Mouse (Mus musculus): ENCODE data around the gene Thpo.

DNA sequence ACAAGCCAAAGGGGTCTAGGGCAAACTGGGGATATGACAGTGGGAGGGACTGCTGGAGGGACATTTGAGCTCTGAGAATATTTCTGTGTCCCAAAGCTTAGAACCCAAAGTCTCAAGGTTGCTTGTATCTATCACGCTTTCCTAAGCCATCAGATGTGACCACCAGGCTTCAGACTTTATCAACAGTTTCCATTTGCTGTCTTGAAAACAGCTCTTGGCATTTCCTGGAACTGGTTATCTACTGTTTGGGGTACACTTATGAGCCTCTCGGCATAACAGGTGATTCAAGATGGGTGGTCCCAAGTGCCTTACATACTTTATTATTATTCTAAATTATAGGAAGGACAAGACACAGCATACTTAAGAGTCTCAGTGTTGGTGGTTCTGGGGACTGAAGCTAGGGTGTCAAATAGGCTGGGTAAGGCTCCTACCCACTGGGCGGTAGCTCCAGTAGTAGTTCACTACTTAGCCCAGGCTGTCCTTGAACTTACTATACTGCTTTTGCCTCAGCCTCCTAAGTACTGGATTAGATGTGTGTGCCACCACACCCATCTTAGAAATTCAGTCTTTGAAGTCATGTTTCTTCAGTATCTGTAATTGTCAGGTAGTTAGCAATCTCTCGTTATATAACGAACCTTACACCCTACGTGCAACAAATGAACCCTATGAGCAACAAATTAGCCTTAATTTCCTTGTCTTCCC, 30.5 kb downstream of the Thpo start:
- TF ChIP-seq CTCF (IDR thresholded peaks at IDR 0.05; ENCODE audit: control insufficient read depth, insufficient read depth, insufficient read length) (no peak), MYOG (IDR thresholded peaks at IDR 0.05; ENCODE audit: control insufficient read depth, extremely low read depth, insufficient read length) (no peak), USF1 (IDR thresholded peaks at IDR 0.05; ENCODE audit: low read depth) (no peak)

All from C2C12 (cell line).